Mouse (Mus musculus) left cerebral cortex, adult 6 months (tissue): Measurements from ENCODE around the gene Kcne3. TPM values are rescaled to one million over a fixed set of nuclear protein-coding genes. Genes with fewer than 3 reads are reported as not detected.

Source experiments
- long read RNA-seq, 2 experiments: library from polyadenylated mRNA; unstranded; transcript quantifications; one replicate each; pipeline ENCODE4 v2.0.0; 2019 to 2020
- polyA plus RNA-seq: library from polyadenylated mRNA; unstranded; fragments of <200 nt; fragmentation: Nextera tagmentation; gene quantifications from 2 replicates; pipeline ENCODE4 v1.2.3, GENCODE M21; 2021

Gene Kcne3
- 0.34 and 0.53 TPM in 2 replicates for polyA plus RNA-seq
- long read RNA-seq, experiment 1 = 0 reads
- long read RNA-seq, experiment 2 = 0 reads

GRCm38 (mm10) chr7:100176269-100176668 lies at the start of gene Kcne3:
Kcne3 (plus strand) TSS chr7:100176502.

GRCm38 (mm10) chr7:100159105-100159841 lies 17.0 kb upstream of the Kcne3 start, which contains the start of gene Lipt2:
Lipt2 (plus strand) TSS chr7:100159277.

DNA sequence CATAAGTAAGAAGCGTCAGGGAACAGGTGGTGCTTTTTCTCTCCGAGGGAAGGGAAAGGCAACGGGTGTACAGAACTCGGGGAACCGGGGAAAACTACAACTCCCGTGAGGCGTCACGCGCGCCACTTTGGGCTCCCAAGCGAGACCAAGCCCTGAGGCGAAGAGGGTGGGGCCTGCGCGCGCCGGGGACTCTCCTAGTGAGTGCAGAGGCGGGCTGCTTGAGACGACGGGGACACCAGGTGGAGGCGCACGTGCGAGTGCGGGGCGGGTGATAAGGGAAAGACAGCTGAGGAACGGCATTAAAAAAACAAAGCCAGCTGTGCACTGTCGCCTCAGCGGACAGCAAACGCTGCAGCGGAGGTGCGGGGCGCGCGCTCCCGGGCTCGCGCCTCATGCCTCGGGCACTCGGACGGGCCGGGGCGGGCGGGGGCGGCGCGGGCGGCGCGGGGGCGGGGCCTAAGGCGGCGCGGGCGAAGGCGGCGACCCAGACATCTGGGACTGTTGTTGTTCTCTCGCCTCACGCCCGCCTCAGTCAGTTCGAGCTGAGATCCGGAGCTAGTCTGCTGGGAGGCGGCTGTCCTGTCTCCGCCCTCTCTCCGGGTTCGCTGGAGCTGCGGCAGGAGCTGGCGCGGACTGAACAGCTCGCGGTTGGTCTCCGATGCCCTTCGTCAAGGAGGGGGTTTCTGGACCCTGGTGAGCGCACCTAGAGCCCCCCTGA lies 51.0 kb downstream of the Kcne3 start, which contains the start of gene Pgm2l1:
Pgm2l1 (plus strand) TSS at position 237 of the 718 bp plus-strand sequence.

Other genes with a start within 250 kb of the Kcne3 start
- gene Rnf169, start 196.1 kb upstream of the Kcne3 start, polyA plus RNA-seq = 11.6 and 12.7 TPM in 2 replicates
- gene Chrdl2, start 170.3 kb upstream of the Kcne3 start, polyA plus RNA-seq = 0.08 and 0.13 TPM in 2 replicates
- 11.2 and 13.7 TPM in 2 replicates for gene Pold3, start 54.9 kb upstream of the Kcne3 start, polyA plus RNA-seq
- 12.5 and 14.5 TPM in 2 replicates for gene Lipt2, start 17.2 kb upstream of the Kcne3 start, polyA plus RNA-seq
- gene Pgm2l1, start 50.9 kb downstream of the Kcne3 start, polyA plus RNA-seq = 31.4 and 44.0 TPM in 2 replicates
- 1.7 and 3.8 TPM in 2 replicates for gene P4ha3, start 109.0 kb downstream of the Kcne3 start, polyA plus RNA-seq
- 5.7 and 6.4 TPM in 2 replicates for gene C2cd3, start 195.7 kb downstream of the Kcne3 start, polyA plus RNA-seq
- 224 and 243 TPM in 2 replicates for gene Ppme1, start 195.8 kb downstream of the Kcne3 start, polyA plus RNA-seq